Mouse (Mus musculus): Measurements from ENCODE around the gene Crip1. TPM values are rescaled to one million over a fixed set of nuclear protein-coding genes. Genes with fewer than 3 reads are reported as not detected.
A peak's percentile ranks its signal among the peaks of the same experiment; 100 is the strongest.

The Crip1 gene
- total and polyA plus RNA-seq, 3 experiments: 282 to 438 TPM; not detected in 1

GRCm38 (mm10) chr12:113168031-113168536 lies 22.0 kb downstream of the Crip1 start:
- Histone ChIP-seq H3K9me3 (replicated peaks; ENCODE audit: insufficient read depth, low read length) (no peaks in the 10 kb centered on the region), H3K4me1 (ENCODE audit: control insufficient read depth in 1 of 2, insufficient read depth in 2 of 2, low read length in 2 of 2) (no peaks in the 10 kb centered on the region), H3K4me3 (ENCODE audit: control insufficient read depth in 1 of 2, insufficient read depth in 1 of 2, low read depth in 2 of 2, low read length in 2 of 2) (no peak overlapping the region), H3K36me3 (ENCODE audit: control insufficient read depth in 1 of 2, insufficient read depth in 2 of 2, low read length in 2 of 2) (no peaks in the 10 kb centered on the region), H3K27me3 (ENCODE audit: control insufficient read depth in 1 of 2, insufficient read depth in 2 of 2, low read length in 2 of 2) (no peaks in the 10 kb centered on the region), H3K79me2 (ENCODE audit: control insufficient read depth, insufficient read depth, low read length, poor library complexity) (no peaks in the 10 kb centered on the region), H3K9ac (ENCODE audit: control insufficient read depth, low read depth, low read length, poor library complexity, severe bottlenecking) (no peak overlapping the region), H3K27ac (ENCODE audit: control insufficient read depth, low read depth, low read length) (no peak overlapping the region)
- no peak for DNase-seq (ENCODE audit: low read depth, low spot score)
- TF ChIP-seq SIN3A (IDR thresholded peaks at IDR 0.05; ENCODE audit: low read length) (no peak), EP300 (IDR thresholded peaks at IDR 0.05; ENCODE audit: low read depth in 1 of 2, low read length in 2 of 2) (no peak), POLR2AphosphoS5 (IDR thresholded peaks at IDR 0.05; ENCODE audit: borderline replicate concordance, low read depth, low read length) (no peak), USF1 (IDR thresholded peaks at IDR 0.05; ENCODE audit: low read depth, low read length) (no peak), HCFC1 (IDR thresholded peaks at IDR 0.05; ENCODE audit: low read depth, low read length) (no peak), BHLHE40 (IDR thresholded peaks at IDR 0.05; ENCODE audit: borderline replicate concordance, low read depth, low read length) (no peak)

DNA sequence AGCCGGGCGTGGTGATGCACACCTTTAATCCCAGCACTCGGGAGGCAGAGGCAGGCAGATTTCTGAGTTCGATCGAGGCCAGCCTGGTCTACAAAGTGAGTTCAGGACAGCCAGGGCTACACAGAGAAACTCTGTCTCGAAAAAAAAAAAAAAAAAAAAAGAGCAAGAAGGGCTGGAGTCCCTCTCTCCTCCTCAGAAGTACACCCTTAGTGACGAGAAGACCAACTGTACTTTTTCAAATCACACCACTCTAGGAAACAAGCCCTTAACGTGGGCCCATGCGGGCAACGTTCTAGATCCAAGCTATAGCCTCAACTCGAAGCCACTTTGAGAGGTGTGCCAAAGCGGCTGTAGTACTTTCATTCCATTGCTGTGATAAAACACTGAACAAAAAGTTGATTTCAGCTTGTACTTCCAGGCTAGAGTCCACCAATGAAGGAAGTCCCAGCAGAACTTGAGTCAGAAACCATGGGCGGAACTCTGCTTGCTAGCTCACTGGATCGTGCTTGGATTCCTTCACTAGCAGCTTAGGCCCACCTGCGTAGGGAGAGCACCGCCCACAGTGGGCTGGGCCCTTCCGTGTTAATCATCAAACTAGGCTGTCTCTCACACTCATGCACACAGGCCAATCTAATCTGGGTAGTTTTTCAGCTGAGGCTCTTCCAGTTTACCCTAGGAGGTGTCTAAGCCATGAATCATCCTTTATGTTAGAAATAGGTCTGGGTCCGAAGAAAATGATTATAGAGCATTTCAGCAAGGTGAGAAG lies 31.0 kb downstream of the Crip1 start:
- H3K27ac ChIP-seq (ENCODE audit: control insufficient read depth, low read depth, low read length): no peak overlapping the region
- no peaks in the 10 kb centered on the region for H3K79me2 ChIP-seq (ENCODE audit: control insufficient read depth, insufficient read depth, low read length, poor library complexity)
- peaks cover 0 to 4% of the 10 kb centered on the region in 2 experiments; a peak in 2 of 4 replicates for H3K27me3 ChIP-seq (ENCODE audit: control insufficient read depth in 1 of 2, insufficient read depth in 2 of 2, low read length in 2 of 2)
- H3K4me3 ChIP-seq (ENCODE audit: control insufficient read depth in 1 of 2, insufficient read depth in 1 of 2, low read depth in 2 of 2, low read length in 2 of 2): no peak overlapping the region
- no peak overlapping the region for H3K9ac ChIP-seq (ENCODE audit: control insufficient read depth, low read depth, low read length, poor library complexity, severe bottlenecking)
- H3K9me3 ChIP-seq (replicated peaks; ENCODE audit: insufficient read depth, low read length): no peaks in the 10 kb centered on the region
- H3K4me1 ChIP-seq (ENCODE audit: control insufficient read depth in 1 of 2, insufficient read depth in 2 of 2, low read length in 2 of 2): no peaks in the 10 kb centered on the region
- no peak for DNase-seq (ENCODE audit: low read depth, low spot score)
- H3K36me3 ChIP-seq (ENCODE audit: control insufficient read depth in 1 of 2, insufficient read depth in 2 of 2, low read length in 2 of 2): no peaks in the 10 kb centered on the region
- peak; percentile 73 for TF ChIP-seq ZNF384 (IDR thresholded peaks at IDR 0.05; ENCODE audit: low read depth, low read length)
- no peak for TF ChIP-seq MAX (IDR thresholded peaks at IDR 0.05; ENCODE audit: low read length)

DNA sequence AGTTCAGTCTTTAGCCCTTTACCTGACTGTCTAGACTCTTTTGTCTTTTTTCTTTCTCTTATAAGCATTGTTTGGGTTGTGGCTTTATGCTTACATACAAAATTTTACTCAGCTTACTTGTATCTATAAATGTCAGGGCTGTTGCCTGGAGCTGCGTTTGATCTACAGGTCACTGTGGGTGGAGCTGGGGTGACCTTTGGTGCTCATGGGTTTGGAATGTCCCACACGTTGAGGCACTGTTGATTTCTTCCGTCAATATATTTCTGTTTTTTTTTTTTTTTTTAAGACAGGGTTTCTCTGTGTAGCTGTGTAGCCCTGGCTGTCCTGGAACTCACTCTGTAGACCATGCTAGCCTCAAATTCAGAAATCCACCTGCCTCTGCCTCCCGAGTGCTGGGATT lies 34.9 kb downstream of the Crip1 start:
- H3K4me1 ChIP-seq (ENCODE audit: control insufficient read depth in 1 of 2, insufficient read depth in 2 of 2, low read length in 2 of 2): no peaks in the 10 kb centered on the region; a peak in 1 of 4 replicates

More for the DNA sequence above, 34.9 kb downstream of the Crip1 start:
- Histone ChIP-seq H3K27ac (ENCODE audit: control insufficient read depth, low read depth, low read length) (no peak overlapping the region), H3K9me3 (replicated peaks; ENCODE audit: insufficient read depth, low read length) (no peaks in the 10 kb centered on the region), H3K4me3 (ENCODE audit: control insufficient read depth in 1 of 2, insufficient read depth in 1 of 2, low read depth in 2 of 2, low read length in 2 of 2) (no peak overlapping the region), H3K27me3 (ENCODE audit: control insufficient read depth in 1 of 2, insufficient read depth in 2 of 2, low read length in 2 of 2) (peaks cover 8 to 10% of the 10 kb centered on the region in 2 experiments), H3K79me2 (ENCODE audit: control insufficient read depth, insufficient read depth, low read length, poor library complexity) (no peaks in the 10 kb centered on the region; the same call in 1 of the 2 replicates), H3K9ac (ENCODE audit: control insufficient read depth, low read depth, low read length, poor library complexity, severe bottlenecking) (no peak overlapping the region), H3K36me3 (ENCODE audit: control insufficient read depth in 1 of 2, insufficient read depth in 2 of 2, low read length in 2 of 2) (no peaks in the 10 kb centered on the region)
- no peak for DNase-seq (ENCODE audit: low read depth, low spot score)
- no peak for TF ChIP-seq USF2 (IDR thresholded peaks at IDR 0.05; ENCODE audit: borderline replicate concordance in 1 of 2, insufficient read depth in 1 of 2, low read depth in 1 of 2, low read length in 2 of 2)
- peak; percentile 63; the same call in 1 of the 2 replicates for TF ChIP-seq ZNF384 (IDR thresholded peaks at IDR 0.05; ENCODE audit: low read depth, low read length)
- no peak for TF ChIP-seq POLR2AphosphoS2 (IDR thresholded peaks at IDR 0.05; ENCODE audit: low read length)
